Mouse (Mus musculus): ENCODE data around the gene Flywch2. TPM values are rescaled to one million over a fixed set of nuclear protein-coding genes. Genes with fewer than 3 reads are reported as not detected.

Flywch2 gene
- polyA plus RNA-seq, 1 experiment from 2014 or later, result 19.1 TPM

DNA sequence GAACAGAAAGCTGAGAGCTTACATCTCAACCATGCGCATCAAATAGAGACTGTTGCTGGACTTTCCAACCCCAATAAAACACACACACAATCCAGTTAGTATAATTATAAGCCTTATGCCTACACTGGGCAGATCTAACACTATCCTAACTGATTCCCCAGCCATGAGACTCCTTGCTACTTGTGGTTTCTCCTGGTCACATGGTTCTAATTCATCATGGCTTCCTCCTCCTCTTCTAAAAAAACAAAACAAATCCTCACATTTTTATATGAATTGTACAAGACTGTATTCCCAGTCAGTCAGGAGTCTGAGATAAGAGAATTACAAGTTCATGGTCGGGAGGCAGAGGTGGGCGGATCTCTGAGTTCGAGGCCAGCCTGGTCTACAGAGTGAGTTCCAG is 3.1 kb upstream of the Flywch2 start:
- TF ChIP-seq CTCF (IDR thresholded peaks at IDR 0.05; ENCODE audit: low read depth), result no peak
- 84% methylated on average over 4 of the region's 4 CpGs for WGBS
- no peak overlapping the region for H3K4me3 ChIP-seq (ENCODE audit: low read depth, low read length)
- H3K9ac ChIP-seq (ENCODE audit: low read depth, low read length), result no peak overlapping the region
- H3K27ac ChIP-seq (ENCODE audit: low read depth, low read length), result no peak overlapping the region
- ATAC-seq, result no peak
- no peaks in the 10 kb centered on the region for H3K36me3 ChIP-seq (ENCODE audit: control insufficient read depth, insufficient read depth)
- no peaks in the 10 kb centered on the region for H3K27me3 ChIP-seq (replicated peaks; ENCODE audit: control insufficient read depth, insufficient read depth, low read length)
- no peaks in the 10 kb centered on the region for H3K9me3 ChIP-seq (ENCODE audit: control insufficient read depth)
- H3K4me1 ChIP-seq (replicated peaks; ENCODE audit: control insufficient read depth, insufficient read depth, low read length), result peaks cover 7% of the 10 kb centered on the region; the same call in 1 of the 2 replicates
- H3K4me2 ChIP-seq (replicated peaks; ENCODE audit: low read depth), result no peak overlapping the region

GRCm38 (mm10) chr17:23786510-23786931 is 640 bp upstream of the Flywch2 start:
- H3K4me2 ChIP-seq (replicated peaks; ENCODE audit: low read depth), result peak overlapping the region; percentile 95
- TF ChIP-seq CTCF (IDR thresholded peaks at IDR 0.05; ENCODE audit: low read depth), result peak; percentile 0; the same call in 1 of the 2 replicates
- peaks cover 7% of the 10 kb centered on the region; the same call in 1 of the 2 replicates for H3K4me1 ChIP-seq (replicated peaks; ENCODE audit: control insufficient read depth, insufficient read depth, low read length)
- H3K9me3 ChIP-seq (ENCODE audit: control insufficient read depth), result no peaks in the 10 kb centered on the region
- no peak overlapping the region; the same call in 1 of the 2 replicates for H3K27ac ChIP-seq (ENCODE audit: low read depth, low read length)
- WGBS, result 18% methylated on average over 13 of the region's 13 CpGs
- no peaks in the 10 kb centered on the region for H3K27me3 ChIP-seq (replicated peaks; ENCODE audit: control insufficient read depth, insufficient read depth, low read length)
- no peak overlapping the region for H3K9ac ChIP-seq (ENCODE audit: low read depth, low read length)
- peak overlapping the region; percentile 54; the same call in 1 of the 2 replicates for H3K4me3 ChIP-seq (ENCODE audit: low read depth, low read length)
- no peaks in the 10 kb centered on the region for H3K36me3 ChIP-seq (ENCODE audit: control insufficient read depth, insufficient read depth)
- no peak for ATAC-seq

DNA sequence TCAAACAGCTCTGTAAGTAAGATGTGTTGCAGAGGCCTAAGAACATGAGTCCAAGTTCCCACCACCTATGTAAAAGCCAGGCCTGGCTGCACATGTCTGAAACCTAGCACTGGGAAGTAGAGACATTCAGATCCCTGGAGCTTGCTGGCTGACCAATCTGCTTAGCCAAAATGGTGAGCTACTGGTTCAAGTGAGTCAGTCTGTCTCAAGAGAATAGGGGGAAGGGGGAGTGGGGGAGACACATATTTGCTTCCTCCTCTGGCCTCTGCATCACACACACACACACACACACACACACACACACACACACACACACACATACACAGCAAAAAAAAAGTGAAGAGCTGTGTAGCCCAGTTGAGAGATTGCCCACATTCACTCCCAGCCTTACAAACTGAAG is 2.5 kb downstream of the Flywch2 start:
- H3K9ac ChIP-seq (ENCODE audit: low read depth, low read length), result no peak overlapping the region
- H3K27me3 ChIP-seq (replicated peaks; ENCODE audit: control insufficient read depth, insufficient read depth, low read length), result no peaks in the 10 kb centered on the region
- no peak overlapping the region for H3K4me3 ChIP-seq (ENCODE audit: low read depth, low read length)
- no peaks in the 10 kb centered on the region for H3K36me3 ChIP-seq (ENCODE audit: control insufficient read depth, insufficient read depth)
- no peak overlapping the region for H3K27ac ChIP-seq (ENCODE audit: low read depth, low read length)
- no peaks in the 10 kb centered on the region for H3K4me1 ChIP-seq (replicated peaks; ENCODE audit: control insufficient read depth, insufficient read depth, low read length)
- no peak overlapping the region for H3K4me2 ChIP-seq (replicated peaks; ENCODE audit: low read depth)
- no peaks in the 10 kb centered on the region for H3K9me3 ChIP-seq (ENCODE audit: control insufficient read depth)
- TF ChIP-seq CTCF (IDR thresholded peaks at IDR 0.05; ENCODE audit: low read depth), result no peak
- no peak for ATAC-seq

- ATAC-seq, result no peak
- Histone ChIP-seq H3K27ac (ENCODE audit: low read depth, low read length) (no peak overlapping the region), H3K4me3 (ENCODE audit: low read depth, low read length) (no peak overlapping the region), H3K4me1 (replicated peaks; ENCODE audit: control insufficient read depth, insufficient read depth, low read length) (no peaks in the 10 kb centered on the region), H3K36me3 (ENCODE audit: control insufficient read depth, insufficient read depth) (no peaks in the 10 kb centered on the region), H3K9me3 (ENCODE audit: control insufficient read depth) (no peaks in the 10 kb centered on the region), H3K9ac (ENCODE audit: low read depth, low read length) (no peak overlapping the region), H3K4me2 (replicated peaks; ENCODE audit: low read depth) (no peak overlapping the region), H3K27me3 (replicated peaks; ENCODE audit: control insufficient read depth, insufficient read depth, low read length) (no peaks in the 10 kb centered on the region)
- 42% methylated on average over 2 of the region's 2 CpGs for WGBS
- no peak for TF ChIP-seq CTCF (IDR thresholded peaks at IDR 0.05; ENCODE audit: low read depth)
Measured at GRCm38 (mm10) chr17:23778447-23778846, 7.4 kb downstream of the Flywch2 start.

DNA sequence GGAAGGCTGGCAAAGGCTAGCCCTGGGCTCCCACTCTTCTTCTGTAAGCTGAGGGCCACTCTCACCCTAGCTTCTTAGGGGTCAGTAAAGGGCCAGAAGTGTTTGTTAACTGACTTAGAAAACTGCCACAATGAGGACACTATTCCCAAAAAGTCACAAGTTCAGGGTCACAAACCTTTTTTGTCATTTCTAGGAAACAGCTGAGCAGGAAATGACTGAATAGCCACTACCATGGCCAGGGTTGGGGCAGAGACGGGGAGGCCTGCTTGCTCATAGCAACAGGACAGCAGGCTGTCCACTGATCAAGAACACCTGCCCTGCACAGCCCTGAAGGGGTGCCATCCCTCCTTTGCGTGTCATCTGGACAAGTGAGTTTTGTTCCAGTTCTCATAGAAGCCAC is 8.7 kb downstream of the Flywch2 start:
- TF ChIP-seq CTCF (IDR thresholded peaks at IDR 0.05; ENCODE audit: low read depth), result no peak

GRCm38 (mm10) chr17:23776216-23776615 is 9.7 kb downstream of the Flywch2 start:
- Histone ChIP-seq H3K36me3 (ENCODE audit: control insufficient read depth, insufficient read depth) (no peaks in the 10 kb centered on the region), H3K27ac (ENCODE audit: low read depth, low read length) (no peak overlapping the region), H3K9me3 (ENCODE audit: control insufficient read depth) (no peaks in the 10 kb centered on the region), H3K4me2 (replicated peaks; ENCODE audit: low read depth) (no peak overlapping the region), H3K27me3 (replicated peaks; ENCODE audit: control insufficient read depth, insufficient read depth, low read length) (no peaks in the 10 kb centered on the region), H3K4me3 (ENCODE audit: low read depth, low read length) (no peak overlapping the region), H3K4me1 (replicated peaks; ENCODE audit: control insufficient read depth, insufficient read depth, low read length) (no peaks in the 10 kb centered on the region), H3K9ac (ENCODE audit: low read depth, low read length) (no peak overlapping the region)
- no peak for ATAC-seq
- 84% methylated on average over 10 of the region's 10 CpGs for WGBS
- no peak for TF ChIP-seq CTCF (IDR thresholded peaks at IDR 0.05; ENCODE audit: low read depth)

More for the DNA sequence above, 8.7 kb downstream of the Flywch2 start:
- no peak overlapping the region for H3K9ac ChIP-seq (ENCODE audit: low read depth, low read length)
- H3K4me2 ChIP-seq (replicated peaks; ENCODE audit: low read depth), result no peak overlapping the region
- ATAC-seq, result no peak
- no peak overlapping the region for H3K4me3 ChIP-seq (ENCODE audit: low read depth, low read length)
- no peaks in the 10 kb centered on the region for H3K36me3 ChIP-seq (ENCODE audit: control insufficient read depth, insufficient read depth)
- H3K9me3 ChIP-seq (ENCODE audit: control insufficient read depth), result no peaks in the 10 kb centered on the region
- H3K4me1 ChIP-seq (replicated peaks; ENCODE audit: control insufficient read depth, insufficient read depth, low read length), result no peaks in the 10 kb centered on the region
- WGBS, result 77% methylated on average over 2 of the region's 2 CpGs
- H3K27ac ChIP-seq (ENCODE audit: low read depth, low read length), result no peak overlapping the region
- no peaks in the 10 kb centered on the region for H3K27me3 ChIP-seq (replicated peaks; ENCODE audit: control insufficient read depth, insufficient read depth, low read length)

DNA sequence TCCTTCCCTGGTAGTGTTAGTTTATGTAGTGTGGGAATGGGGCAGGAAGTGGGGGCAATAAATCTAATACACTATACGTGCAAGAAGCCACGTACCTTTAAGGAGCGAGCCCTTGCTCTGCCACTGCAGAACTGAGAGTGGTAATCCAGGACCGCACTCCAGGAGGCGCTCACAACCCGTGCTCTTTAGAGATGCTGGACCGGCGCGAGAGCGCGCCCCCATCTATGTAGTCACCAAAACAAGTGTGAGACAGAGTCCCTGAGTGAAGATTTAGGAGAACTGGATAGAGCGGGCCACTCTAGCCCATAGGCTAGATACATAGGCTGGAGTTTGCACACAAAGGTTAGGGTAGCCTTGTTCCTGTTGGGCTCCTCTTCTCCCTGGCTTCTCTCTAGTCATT is 11.8 kb downstream of the Flywch2 start:
- no peaks in the 10 kb centered on the region for H3K9me3 ChIP-seq (ENCODE audit: control insufficient read depth)
- TF ChIP-seq CTCF (IDR thresholded peaks at IDR 0.05; ENCODE audit: low read depth), result peak; percentile 92
- no peak overlapping the region for H3K9ac ChIP-seq (ENCODE audit: low read depth, low read length)
- no peak overlapping the region for H3K4me3 ChIP-seq (ENCODE audit: low read depth, low read length)
- H3K27ac ChIP-seq (ENCODE audit: low read depth, low read length), result no peak overlapping the region
- no peaks in the 10 kb centered on the region for H3K36me3 ChIP-seq (ENCODE audit: control insufficient read depth, insufficient read depth)
- H3K4me1 ChIP-seq (replicated peaks; ENCODE audit: control insufficient read depth, insufficient read depth, low read length), result no peaks in the 10 kb centered on the region
- 4% methylated on average over 12 of the region's 12 CpGs for WGBS
- H3K4me2 ChIP-seq (replicated peaks; ENCODE audit: low read depth), result no peak overlapping the region; the same call in 1 of the 2 replicates
- ATAC-seq, result peak; percentile 40; the same call in 1 of the 2 replicates
- no peaks in the 10 kb centered on the region for H3K27me3 ChIP-seq (replicated peaks; ENCODE audit: control insufficient read depth, insufficient read depth, low read length)

Data from intestine, postnatal 0 days (tissue).